Mouse (Mus musculus): ENCODE data around the gene Ccdc175.

GRCm38 (mm10) chr12:72069626-72070326 lies 115.1 kb downstream of the Ccdc175 start:
- TF ChIP-seq CTCF (IDR thresholded peaks at IDR 0.05; ENCODE audit: borderline replicate concordance, extremely low read depth, insufficient read depth, insufficient read length) (no peak), POLR2A (IDR thresholded peaks at IDR 0.05; ENCODE audit: borderline replicate concordance, extremely low read depth, insufficient read depth, insufficient read length, poor library complexity, severe bottlenecking) (no peak)
